Mouse (Mus musculus): ENCODE results near the gene Vps35. TPM values are rescaled to one million over a fixed set of nuclear protein-coding genes. Genes with fewer than 3 reads are reported as not detected.

Vps35 gene
- polyA plus RNA-seq (2016; fragmentation: Nextera tagmentation; extraction: Ambion mirVana), result 168 and 179 TPM in 2 replicates

- ATAC-seq (ENCODE audit: low FRiP score), result peak; percentile 98
These were observed at the start of gene Vps35, which contains the start of gene Orc6 for GRCm38 (mm10) chr8:85299434-85300077. TSS of gene Vps35 (minus strand) at chr8:85299802. TSS of gene Orc6 (plus strand) at chr8:85299632.

GRCm38 (mm10) chr8:85339871-85340573, 40.4 kb upstream of the Vps35 start:
- Histone ChIP-seq H3K4me3 (no peak overlapping the region), H3K36me3 (no peaks in the 10 kb centered on the region), H3K4me2 (replicated peaks) (no peak overlapping the region), H3K27me3 (no peaks in the 10 kb centered on the region), H3K4me1 (peaks cover 4% of the 10 kb centered on the region; the same call in 1 of the 2 replicates), H3K27ac (no peak overlapping the region), H3K9me3 (replicated peaks) (no peaks in the 10 kb centered on the region), H3K9ac (no peak overlapping the region)
- 73% methylated on average over 5 of the region's 5 CpGs for WGBS
- ATAC-seq (ENCODE audit: low FRiP score), result no peak

More at GRCm38 (mm10) chr8:85299434-85300077, at the start of gene Vps35, which contains the start of gene Orc6:
- H3K9ac ChIP-seq, result peak within 1 kb of the TSS; percentile 82
- H3K27me3 ChIP-seq, result no peaks in the 10 kb centered on the region
- peak within 1 kb of the TSS; percentile 84 for H3K4me2 ChIP-seq (replicated peaks)
- H3K4me1 ChIP-seq, result peaks cover 29% of the 10 kb centered on the region
- H3K36me3 ChIP-seq, result peaks cover 14% of the 10 kb centered on the region
- under 1% methylated on average over 63 of the region's 63 CpGs for WGBS
- peak within 1 kb of the TSS; percentile 75 for H3K4me3 ChIP-seq
- peak within 1 kb of the TSS; percentile 96 for H3K27ac ChIP-seq
- H3K9me3 ChIP-seq (replicated peaks), result no peaks in the 10 kb centered on the region

GRCm38 (mm10) chr8:85337681-85338080, 38.1 kb upstream of the Vps35 start:
- ATAC-seq (ENCODE audit: low FRiP score), result no peak
- no peak overlapping the region for H3K4me2 ChIP-seq (replicated peaks)
- WGBS, result 83% methylated on average over 4 of the region's 4 CpGs
- peaks cover 4% of the 10 kb centered on the region; the same call in 1 of the 2 replicates for H3K4me1 ChIP-seq
- no peaks in the 10 kb centered on the region for H3K9me3 ChIP-seq (replicated peaks)
- no peak overlapping the region for H3K9ac ChIP-seq
- no peaks in the 10 kb centered on the region for H3K36me3 ChIP-seq
- H3K27me3 ChIP-seq, result no peaks in the 10 kb centered on the region
- H3K27ac ChIP-seq, result no peak overlapping the region
- no peak overlapping the region for H3K4me3 ChIP-seq

GRCm38 (mm10) chr8:85336211-85336933, 36.8 kb upstream of the Vps35 start:
- no peaks in the 10 kb centered on the region for H3K9me3 ChIP-seq (replicated peaks)
- 75% methylated on average over 6 of the region's 6 CpGs for WGBS
- peaks cover 4% of the 10 kb centered on the region; the same call in 1 of the 2 replicates for H3K4me1 ChIP-seq
- H3K4me3 ChIP-seq, result no peak overlapping the region
- ATAC-seq (ENCODE audit: low FRiP score), result no peak
- H3K9ac ChIP-seq, result no peak overlapping the region
- H3K27ac ChIP-seq, result no peak overlapping the region
- no peaks in the 10 kb centered on the region for H3K36me3 ChIP-seq
- H3K4me2 ChIP-seq (replicated peaks), result no peak overlapping the region
- H3K27me3 ChIP-seq, result no peaks in the 10 kb centered on the region

- H3K4me2 ChIP-seq (replicated peaks), result no peak overlapping the region
- no peak overlapping the region for H3K4me3 ChIP-seq
- H3K27ac ChIP-seq, result no peak overlapping the region
- no peaks in the 10 kb centered on the region for H3K9me3 ChIP-seq (replicated peaks)
- H3K9ac ChIP-seq, result no peak overlapping the region
- ATAC-seq (ENCODE audit: low FRiP score), result no peak
- H3K36me3 ChIP-seq, result no peaks in the 10 kb centered on the region
- H3K4me1 ChIP-seq, result peaks cover 4% of the 10 kb centered on the region; the same call in 1 of the 2 replicates
- H3K27me3 ChIP-seq, result no peaks in the 10 kb centered on the region
These were observed 35.5 kb upstream of the Vps35 start for GRCm38 (mm10) chr8:85335105-85335504.

- WGBS, result 63% methylated on average over 1 of the region's 1 CpGs
- no peaks in the 10 kb centered on the region for H3K4me1 ChIP-seq
- no peak for ATAC-seq (ENCODE audit: low FRiP score)
These were observed 29.9 kb upstream of the Vps35 start for GRCm38 (mm10) chr8:85329506-85329905.

GRCm38 (mm10) chr8:85327036-85327435, 27.4 kb upstream of the Vps35 start:
- WGBS, result 79% methylated on average over 9 of the region's 9 CpGs
- no peak overlapping the region for H3K4me3 ChIP-seq
- no peaks in the 10 kb centered on the region for H3K4me1 ChIP-seq

More at GRCm38 (mm10) chr8:85329506-85329905, 29.9 kb upstream of the Vps35 start:
- H3K27me3 ChIP-seq, result no peaks in the 10 kb centered on the region
- no peak overlapping the region for H3K4me3 ChIP-seq
- no peak overlapping the region for H3K4me2 ChIP-seq (replicated peaks)
- no peaks in the 10 kb centered on the region for H3K9me3 ChIP-seq (replicated peaks)
- H3K36me3 ChIP-seq, result no peaks in the 10 kb centered on the region
- no peak overlapping the region for H3K27ac ChIP-seq
- H3K9ac ChIP-seq, result no peak overlapping the region

GRCm38 (mm10) chr8:85323084-85323483, 23.5 kb upstream of the Vps35 start:
- H3K4me3 ChIP-seq, result no peak overlapping the region
- H3K27ac ChIP-seq, result no peak overlapping the region
- WGBS, result 77% methylated on average over 3 of the region's 3 CpGs
- no peak overlapping the region for H3K4me2 ChIP-seq (replicated peaks)
- no peak for ATAC-seq (ENCODE audit: low FRiP score)
- peaks cover 3% of the 10 kb centered on the region; the same call in 1 of the 2 replicates for H3K9me3 ChIP-seq (replicated peaks)
- H3K27me3 ChIP-seq, result no peaks in the 10 kb centered on the region
- H3K4me1 ChIP-seq, result no peaks in the 10 kb centered on the region
- no peak overlapping the region for H3K9ac ChIP-seq
- no peaks in the 10 kb centered on the region for H3K36me3 ChIP-seq

More at GRCm38 (mm10) chr8:85327036-85327435, 27.4 kb upstream of the Vps35 start:
- no peaks in the 10 kb centered on the region for H3K36me3 ChIP-seq
- H3K9me3 ChIP-seq (replicated peaks), result no peaks in the 10 kb centered on the region
- H3K27ac ChIP-seq, result no peak overlapping the region
- no peak for ATAC-seq (ENCODE audit: low FRiP score)
- H3K27me3 ChIP-seq, result no peaks in the 10 kb centered on the region
- no peak overlapping the region for H3K4me2 ChIP-seq (replicated peaks)
- no peak overlapping the region for H3K9ac ChIP-seq

- Histone ChIP-seq H3K4me2 (replicated peaks) (no peak overlapping the region), H3K36me3 (no peaks in the 10 kb centered on the region), H3K27me3 (no peaks in the 10 kb centered on the region), H3K4me1 (no peaks in the 10 kb centered on the region), H3K4me3 (no peak overlapping the region), H3K9me3 (replicated peaks) (peaks cover 3% of the 10 kb centered on the region; the same call in 1 of the 2 replicates), H3K9ac (no peak overlapping the region), H3K27ac (no peak overlapping the region)
- ATAC-seq (ENCODE audit: low FRiP score), result no peak
- WGBS, result 89% methylated on average over 15 of the region's 15 CpGs
These were observed 22.4 kb upstream of the Vps35 start for GRCm38 (mm10) chr8:85321981-85322380.

GRCm38 (mm10) chr8:85318534-85318933, 18.9 kb upstream of the Vps35 start:
- H3K27me3 ChIP-seq, result no peaks in the 10 kb centered on the region
- no peak overlapping the region for H3K27ac ChIP-seq
- no peak overlapping the region for H3K4me3 ChIP-seq
- no peak for ATAC-seq (ENCODE audit: low FRiP score)
- H3K36me3 ChIP-seq, result no peaks in the 10 kb centered on the region
- peaks cover 3% of the 10 kb centered on the region; the same call in 1 of the 2 replicates for H3K9me3 ChIP-seq (replicated peaks)
- H3K4me1 ChIP-seq, result no peaks in the 10 kb centered on the region
- WGBS, result 86% methylated on average over 4 of the region's 4 CpGs
- H3K9ac ChIP-seq, result no peak overlapping the region
- no peak overlapping the region for H3K4me2 ChIP-seq (replicated peaks)

GRCm38 (mm10) chr8:85313036-85313435, 13.4 kb upstream of the Vps35 start:
- Histone ChIP-seq H3K4me3 (no peak overlapping the region), H3K9me3 (replicated peaks) (no peaks in the 10 kb centered on the region; the same call in 1 of the 2 replicates), H3K27ac (no peak overlapping the region), H3K4me2 (replicated peaks) (no peak overlapping the region), H3K9ac (no peak overlapping the region), H3K27me3 (no peaks in the 10 kb centered on the region), H3K36me3 (peaks cover 9% of the 10 kb centered on the region), H3K4me1 (no peaks in the 10 kb centered on the region)
- ATAC-seq (ENCODE audit: low FRiP score), result no peak
- WGBS, result 85% methylated on average over 3 of the region's 3 CpGs

- no peaks in the 10 kb centered on the region for H3K4me1 ChIP-seq
- no peaks in the 10 kb centered on the region for H3K9me3 ChIP-seq (replicated peaks)
- peaks cover 18% of the 10 kb centered on the region for H3K36me3 ChIP-seq
- H3K4me2 ChIP-seq (replicated peaks), result no peak overlapping the region
- H3K27ac ChIP-seq, result no peak overlapping the region
- H3K27me3 ChIP-seq, result no peaks in the 10 kb centered on the region
- no peak overlapping the region for H3K9ac ChIP-seq
- no peak for ATAC-seq (ENCODE audit: low FRiP score)
- H3K4me3 ChIP-seq, result no peak overlapping the region
These were observed 12.1 kb upstream of the Vps35 start for GRCm38 (mm10) chr8:85311743-85312142.

Data from hindbrain, embryonic 12.5 days (tissue).